Mouse (Mus musculus) small intestine, adult 2 months (tissue): Measurements from ENCODE around the gene Bicra.

Source experiments
- CTCF ChIP-seq: fragments of 200-500 bp; IDR thresholded peaks from 2 replicates; pipeline ENCODE4 v1.5.1; 2012; ENCODE audit warnings: low read depth, mild to moderate bottlenecking, control low read depth, inconsistent platforms, low read length, moderate library complexity, mixed read lengths; ENCODE audit not compliant: insufficient replicate concordance, insufficient read length; ENCODE audit errors: extremely low read depth
- POLR2A ChIP-seq: fragments of 200-500 bp; IDR thresholded peaks from 2 replicates; pipeline ENCODE4 v1.6.1; 2012; ENCODE audit warnings: low read depth, mild to moderate bottlenecking, control low read depth, inconsistent platforms, low read length, moderate library complexity

GRCm38 (mm10) chr7:15987661-15988356, 59.9 kb downstream of the Bicra start:
- TF ChIP-seq CTCF (no peak), POLR2A (no peak)
